In genomic region chr15:25416367-25416766, GRCm38 (mm10) we compare ENCODE assay signal across 12 mouse cellular contexts. TPM values are rescaled to one million over a fixed set of nuclear protein-coding genes. Genes with fewer than 3 reads are reported as not detected.
DNase-seq lines count a peak whose midpoint lies in the region; ATAC-seq and TF ChIP-seq lines count a peak whose summit lies in the region.
"Had no signal": no experiment of that assay in that cellular context is flagged by ENCODE, and none has a peak within 500 bp of the region (broad histone marks: within the 10 kb centered on the region; RNA-seq: fewer than 3 reads in every experiment).

No protein-coding gene starts in this region.

- H3K4me3 ChIP-seq in forebrain, embryonic 10.5 days = peak overlapping the region; percentile 12; the same call in 1 of the 2 replicates
- H3K4me3 ChIP-seq in hindbrain, embryonic 10.5 days = peak overlapping the region; percentile 97; the same call in 1 of the 2 replicates
- peak overlapping the region; percentile 99 for H3K4me3 ChIP-seq in midbrain, embryonic 12.5 days
- H3K4me3 ChIP-seq in olfactory bulb, adult 2 months (ENCODE audit: insufficient read depth, low read depth, low read length) = peak overlapping the region; percentile 31; the same call in 1 of the 2 replicates
- H3K4me3 ChIP-seq in kidney, embryonic 16.5 days (ENCODE audit: low read length) = no peak overlapping the region
- H3K4me3 ChIP-seq: kidney, embryonic 15.5 days; lung, embryonic 15.5 days had no signal

- 69% methylated on average over 6 of the region's 6 CpGs for WGBS in forebrain, embryonic 10.5 days
- WGBS in hindbrain, embryonic 10.5 days = 59% methylated on average over 6 of the region's 6 CpGs
- 38% methylated on average over 6 of the region's 6 CpGs for WGBS in midbrain, embryonic 12.5 days
- 30% methylated on average over 6 of the region's 6 CpGs for WGBS in olfactory bulb, adult 2 months
- 55% methylated on average over 6 of the region's 6 CpGs for WGBS in kidney, embryonic 16.5 days

- no peak for DNase-seq in forebrain, embryonic 10.5 days (ENCODE audit: extremely low spot score, low spot score)
- DNase-seq in hindbrain, embryonic 10.5 days (ENCODE audit: low spot score) = peak; percentile 27
- no peak for DNase-seq in ovary, adult 18-20 months (ENCODE audit: low spot score)
- DNase-seq in thymus, postnatal 0 days (ENCODE audit: low spot score) = no peak
- DNase-seq: cerebellum, adult 9-11 months had no signal

- peak overlapping the region; percentile 76 for H3K4me2 ChIP-seq in midbrain, embryonic 12.5 days (replicated peaks)
- no peak overlapping the region for H3K4me2 ChIP-seq in kidney, embryonic 16.5 days (replicated peaks; ENCODE audit: low read depth, low read length)
- H3K4me2 ChIP-seq: kidney, embryonic 15.5 days; lung, embryonic 15.5 days had no signal

- no peaks in the 10 kb centered on the region for H3K27me3 ChIP-seq in forebrain, embryonic 10.5 days (ENCODE audit: poor library complexity, severe bottlenecking)
- H3K27me3 ChIP-seq in hindbrain, embryonic 10.5 days (ENCODE audit: insufficient read depth, poor library complexity, severe bottlenecking) = 0 out of 2 replicates have a peak, but pooled peaks cover 3% of the 10 kb centered on the region
- H3K27me3 ChIP-seq in midbrain, embryonic 12.5 days = no peaks in the 10 kb centered on the region
- peaks cover 3% of the 10 kb centered on the region; the same call in 1 of the 2 replicates for H3K27me3 ChIP-seq in kidney, embryonic 16.5 days (ENCODE audit: insufficient read depth, low read length)
- H3K27me3 ChIP-seq: kidney, embryonic 15.5 days; lung, embryonic 15.5 days had no signal

- H3K27ac ChIP-seq in forebrain, embryonic 10.5 days = no peak overlapping the region; the same call in 1 of the 2 replicates
- H3K27ac ChIP-seq in hindbrain, embryonic 10.5 days = peak overlapping the region; percentile 59; the same call in 1 of the 2 replicates
- H3K27ac ChIP-seq in midbrain, embryonic 12.5 days (replicated peaks) = peak overlapping the region; percentile 64
- no peak overlapping the region for H3K27ac ChIP-seq in olfactory bulb, adult 2 months (ENCODE audit: insufficient read depth, low read depth, low read length)
- no peak overlapping the region for H3K27ac ChIP-seq in kidney, embryonic 16.5 days (ENCODE audit: low read length)
- H3K27ac ChIP-seq: kidney, embryonic 15.5 days; lung, embryonic 15.5 days had no signal

- H3K9me3 ChIP-seq in forebrain, embryonic 10.5 days = no peaks in the 10 kb centered on the region
- no peaks in the 10 kb centered on the region for H3K9me3 ChIP-seq in hindbrain, embryonic 10.5 days
- no peaks in the 10 kb centered on the region for H3K9me3 ChIP-seq in midbrain, embryonic 12.5 days
- H3K9me3 ChIP-seq in kidney, embryonic 16.5 days (ENCODE audit: low read length) = no peaks in the 10 kb centered on the region
- H3K9me3 ChIP-seq: kidney, embryonic 15.5 days; lung, embryonic 15.5 days had no signal

- peak overlapping the region; percentile 100 for H3K9ac ChIP-seq in midbrain, embryonic 12.5 days (replicated peaks)
- H3K9ac ChIP-seq in kidney, embryonic 16.5 days (replicated peaks; ENCODE audit: low read length) = no peak overlapping the region
- H3K9ac ChIP-seq: kidney, embryonic 15.5 days; lung, embryonic 15.5 days had no signal

- peaks cover 41% of the 10 kb centered on the region for H3K4me1 ChIP-seq in forebrain, embryonic 10.5 days
- H3K4me1 ChIP-seq in hindbrain, embryonic 10.5 days (replicated peaks) = peaks cover 44% of the 10 kb centered on the region
- H3K4me1 ChIP-seq in midbrain, embryonic 12.5 days = peaks cover 29% of the 10 kb centered on the region
- H3K4me1 ChIP-seq in olfactory bulb, adult 2 months (ENCODE audit: control insufficient read depth, insufficient read depth, low read length) = peaks cover 8% of the 10 kb centered on the region; the same call in 1 of the 2 replicates
- H3K4me1 ChIP-seq in kidney, embryonic 16.5 days (ENCODE audit: insufficient read depth, low read length) = peaks cover 9% of the 10 kb centered on the region; the same call in 1 of the 2 replicates

- no peak for TF ChIP-seq CTCF in olfactory bulb, adult 2 months (IDR thresholded peaks at IDR 0.05; ENCODE audit: insufficient read depth, low read depth, low read length)

- no peak for ATAC-seq in midbrain, embryonic 12.5 days (ENCODE audit: low FRiP score, low read depth)
- no peak for ATAC-seq in kidney, embryonic 16.5 days (ENCODE audit: low FRiP score, low TSS enrichment)
- ATAC-seq: activated CD4-positive, CD25-positive, alpha-beta regulatory T cell, adult 4 months; CD4-positive, CD25-positive, alpha-beta regulatory T cell, adult 4 months had no signal

- H3K36me3 ChIP-seq in forebrain, embryonic 10.5 days (replicated peaks) = no peaks in the 10 kb centered on the region
- no peaks in the 10 kb centered on the region for H3K36me3 ChIP-seq in hindbrain, embryonic 10.5 days
- H3K36me3 ChIP-seq in midbrain, embryonic 12.5 days = no peaks in the 10 kb centered on the region
- no peaks in the 10 kb centered on the region for H3K36me3 ChIP-seq in kidney, embryonic 16.5 days (ENCODE audit: insufficient read depth, low read length)
- H3K36me3 ChIP-seq: kidney, embryonic 15.5 days; lung, embryonic 15.5 days had no signal

- TF ChIP-seq POLR2A in olfactory bulb, adult 2 months (IDR thresholded peaks at IDR 0.05; ENCODE audit: insufficient read depth, low read depth, low read length) = no peak

RNA-seq across cellular contexts. Expression of gene Basp1, which starts 2.8 kb away (rescaled TPM):
- 30.6 and 35.0 TPM in 2 replicates for polyA plus RNA-seq in forebrain, embryonic 10.5 days (2016; fragmentation: Nextera tagmentation; extraction: Ambion mirVana)
- 48.6 and 77.4 TPM in 2 replicates for polyA plus RNA-seq in hindbrain, embryonic 10.5 days (2016; fragmentation: Nextera tagmentation; extraction: Ambion mirVana)
- 256 and 292 TPM in 2 replicates for polyA plus RNA-seq in midbrain, embryonic 12.5 days (2016; fragmentation: Nextera tagmentation; extraction: Ambion mirVana)
- polyA plus RNA-seq in olfactory bulb, adult 2 months (2012; ENCODE audit: insufficient read depth, insufficient read length, low replicate concordance, missing spikeins) = 416 TPM in 1 of 2 replicates, not detected in the other
- polyA plus RNA-seq in thymus, postnatal 0 days (2015; fragmentation: Nextera tagmentation; extraction: Ambion mirVana) = 10.7 and 13.1 TPM in 2 replicates
- 14.5 and 15.4 TPM in 2 replicates for polyA plus RNA-seq in kidney, embryonic 16.5 days (2015; fragmentation: Nextera tagmentation; extraction: Ambion mirVana)
- polyA plus RNA-seq: activated CD4-positive, CD25-positive, alpha-beta regulatory T cell, adult 4 months had no signal

Comparison
In these comparisons a context has a peak if more than half of its experiments do, and no peak if none do; other contexts are left out.
1. H3K27ac ChIP-seq: peak in hindbrain, embryonic 10.5 days (single experiment) and midbrain, embryonic 12.5 days (single experiment); none in forebrain, embryonic 10.5 days (single experiment), olfactory bulb, adult 2 months (single experiment) and kidney, embryonic 16.5 days (single experiment).